28 mouse cellular contexts compared by ENCODE assay signal in genomic region chr7:29023514-29023913, GRCm38 (mm10). TPM values are rescaled to one million over a fixed set of nuclear protein-coding genes. Genes with fewer than 3 reads are reported as not detected.
DNase-seq lines count a peak whose midpoint lies in the region; TF ChIP-seq lines count a peak whose summit lies in the region.
"Had no signal": no experiment of that assay in that cellular context is flagged by ENCODE, and none has a peak within 500 bp of the region (broad histone marks: within the 10 kb centered on the region; RNA-seq: fewer than 3 reads in every experiment).

No protein-coding gene starts in this region.

- no peaks in the 10 kb centered on the region for H3K79me2 ChIP-seq in myocyte (ENCODE audit: control insufficient read depth, insufficient read depth)

- TF ChIP-seq POLR2A in myocyte (IDR thresholded peaks at IDR 0.05; ENCODE audit: insufficient read length, low read depth), result no peak

- no peak overlapping the region for H3K4me2 ChIP-seq in myocyte (ENCODE audit: low read depth)
- H3K4me2 ChIP-seq: embryonic facial prominence, embryonic 13.5 days; forebrain, embryonic 15.5 days; heart, embryonic 12.5 days; intestine, embryonic 15.5 days; limb, embryonic 12.5 days had no signal

- H3K4me3 ChIP-seq in myocyte, result no peak overlapping the region
- H3K4me3 ChIP-seq: embryonic facial prominence, embryonic 13.5 days; forebrain, embryonic 10.5 days; forebrain, embryonic 15.5 days; gastrocnemius, adult 2 months; heart, adult 2 months; heart, embryonic 12.5 days; intestine, embryonic 15.5 days; limb, embryonic 12.5 days had no signal

- H3ac ChIP-seq in myocyte (ENCODE audit: control insufficient read depth, insufficient read length), result no peak overlapping the region

- H3K36me3 ChIP-seq in myocyte (ENCODE audit: control insufficient read depth, insufficient read depth), result peaks cover 3% of the 10 kb centered on the region
- H3K36me3 ChIP-seq: embryonic facial prominence, embryonic 13.5 days; forebrain, embryonic 10.5 days; forebrain, embryonic 15.5 days; G1E; heart, embryonic 12.5 days; intestine, embryonic 15.5 days had no signal

- no peaks in the 10 kb centered on the region for H3K27me3 ChIP-seq in myocyte (ENCODE audit: control insufficient read depth, insufficient read depth, insufficient read length)
- H3K27me3 ChIP-seq: CH12.LX had no signal

- peak; percentile 38 for DNase-seq in thymus, postnatal 0 days (ENCODE audit: low spot score)
- DNase-seq in thymus, adult 18-20 months, result no peak
- DNase-seq in T-cell, adult 2 months (ENCODE audit: low spot score), result peak; percentile 20
- peak; percentile 35 for DNase-seq in induced T-regulatory cell, adult 2 months (ENCODE audit: low read depth)
- DNase-seq in retina, embryonic 14.5 days (ENCODE audit: low spot score), result no peak
- DNase-seq in kidney, postnatal 14 days, result no peak
- DNase-seq: adrenal gland, postnatal 10 days; B cell, adult 2 months; cerebellum, adult 18-20 months; cerebellum, postnatal 10 days; gastrocnemius, adult 2 months; gastrocnemius, postnatal 36 days; heart, adult 2 months; heart, postnatal 14 days; kidney, adult 8-10 months; layer of hippocampus, adult 9-11 months; midbrain, embryonic 14.5 days; right cerebral cortex, postnatal 4 days; thymus, adult 2 months had no signal

TF ChIP-seq in myocyte, 11 proteins besides CTCF, POLR2A, EP300 and RAD21:
- TF ChIP-seq SRF (IDR thresholded peaks at IDR 0.05; ENCODE audit: control insufficient read depth, insufficient read length, low read depth), result no peak
- TF ChIP-seq POLR2AphosphoS2 (IDR thresholded peaks at IDR 0.05; ENCODE audit: insufficient read length, low read depth), result peak; percentile 67

RNA-seq across cellular contexts. Expression of gene Map4k1, which starts 41.7 kb away (rescaled TPM):
- 76.3 and 78.2 TPM in 2 replicates for polyA plus RNA-seq in thymus, postnatal 0 days (2015; fragmentation: Nextera tagmentation; extraction: Ambion mirVana)
- 0.18 TPM for polyA plus RNA-seq in myocyte (2012; fragmentation: generic; extraction: Trizol)

RNA-seq across cellular contexts. Expression of gene Eif3k, which starts 41.9 kb away (rescaled TPM):
- polyA plus RNA-seq in thymus, postnatal 0 days (2015; fragmentation: Nextera tagmentation; extraction: Ambion mirVana), result 497 and 515 TPM in 2 replicates
- polyA plus RNA-seq in myocyte (2012; fragmentation: generic; extraction: Trizol), result 335 TPM

Comparison
In these comparisons a context has a peak if more than half of its experiments do, and no peak if none do; other contexts are left out.
1. DNase-seq: peak in thymus, postnatal 0 days (single experiment), T-cell, adult 2 months (single experiment) and induced T-regulatory cell, adult 2 months (single experiment); none in thymus, adult 18-20 months (0 of 2), retina, embryonic 14.5 days (single experiment) and kidney, postnatal 14 days (single experiment).
2. RNA of gene Map4k1, which starts 41.7 kb away (polyA plus RNA-seq): 76.3 to 78.2 TPM in thymus, postnatal 0 days; 0.18 TPM in myocyte (single experiment); every median in the first group is over 10 times any median in the second.